Mouse (Mus musculus): ENCODE data around the gene Gm20388. TPM values are rescaled to one million over a fixed set of nuclear protein-coding genes. Genes with fewer than 3 reads are reported as not detected.

Gm20388 gene
- total and polyA plus RNA-seq, 2 experiments from 2014 or later = 51.3 TPM; not detected in 1

DNA sequence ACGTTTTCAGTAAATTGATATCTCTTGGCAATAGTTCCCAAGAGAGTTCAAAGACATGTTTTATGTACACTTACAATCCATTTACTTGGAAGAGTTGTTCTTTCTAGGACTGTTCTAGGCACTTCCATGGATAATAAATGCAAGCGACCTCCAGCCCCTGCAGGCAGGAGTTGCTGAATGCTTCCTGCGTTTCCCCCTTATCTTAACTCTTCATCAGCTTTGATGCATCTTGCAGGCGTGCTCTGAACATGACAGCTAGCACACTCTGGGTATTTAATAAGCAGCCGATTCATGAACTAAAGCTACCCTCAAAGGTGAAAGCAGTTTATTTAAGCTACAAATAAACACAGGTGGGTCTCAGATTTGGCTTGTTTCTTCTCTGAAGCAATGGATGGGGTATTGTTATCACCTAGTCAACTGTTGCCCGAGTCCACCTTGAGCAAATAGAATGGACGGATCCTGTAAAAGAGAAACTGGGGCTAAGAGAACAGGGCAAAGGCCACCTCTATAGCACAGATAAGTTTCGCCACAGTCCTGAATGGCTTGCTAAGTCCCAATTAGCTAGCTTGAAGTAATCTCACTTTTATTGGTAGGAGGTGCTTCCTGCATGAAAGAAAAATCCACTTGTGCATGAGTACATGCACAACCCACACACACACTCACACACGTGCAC lies 818.0 kb downstream of the Gm20388 start:
- no peak for ATAC-seq
- H3K4me1 ChIP-seq (ENCODE audit: insufficient read depth) = no peaks in the 10 kb centered on the region
- 77% methylated on average over 9 of the region's 9 CpGs for WGBS

DNA sequence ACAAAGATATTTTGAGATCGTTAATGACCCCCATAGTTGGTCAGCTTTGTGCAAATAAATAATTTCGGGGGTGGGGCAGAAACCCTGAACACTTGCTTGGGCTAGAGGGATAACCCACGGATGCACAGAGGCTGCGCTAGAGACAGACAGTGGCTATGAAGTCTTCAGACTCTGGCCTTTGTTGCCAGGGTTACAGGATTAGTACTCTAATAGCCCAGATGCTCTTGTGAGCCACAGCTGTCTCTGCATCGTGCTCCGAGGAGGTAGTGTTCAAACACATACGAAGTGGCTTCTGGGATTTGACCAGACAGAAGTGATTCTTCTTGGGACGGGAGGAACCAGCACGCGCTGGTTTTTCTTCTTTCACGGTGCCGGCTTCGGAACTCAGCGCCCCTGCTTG lies 820.9 kb downstream of the Gm20388 start:
- 30% methylated on average over 14 of the region's 14 CpGs for WGBS
- no peak for TF ChIP-seq CTCF (IDR thresholded peaks at IDR 0.05; ENCODE audit: low read depth)

More for the DNA sequence above, 818.0 kb downstream of the Gm20388 start:
- TF ChIP-seq CTCF (IDR thresholded peaks at IDR 0.05; ENCODE audit: low read depth) = no peak
- Histone ChIP-seq H3K9ac (no peak overlapping the region), H3K9me3 (ENCODE audit: low read length) (no peaks in the 10 kb centered on the region), H3K4me2 (ENCODE audit: low read depth) (no peak overlapping the region), H3K4me3 (ENCODE audit: low read depth, low read length) (no peak overlapping the region), H3K27ac (ENCODE audit: low read depth, low read length) (no peak overlapping the region), H3K27me3 (ENCODE audit: insufficient read depth, low read length) (no peaks in the 10 kb centered on the region; the same call in 1 of the 2 replicates), H3K36me3 (ENCODE audit: insufficient read depth) (no peaks in the 10 kb centered on the region)
- no peak for DNase-seq

DNA sequence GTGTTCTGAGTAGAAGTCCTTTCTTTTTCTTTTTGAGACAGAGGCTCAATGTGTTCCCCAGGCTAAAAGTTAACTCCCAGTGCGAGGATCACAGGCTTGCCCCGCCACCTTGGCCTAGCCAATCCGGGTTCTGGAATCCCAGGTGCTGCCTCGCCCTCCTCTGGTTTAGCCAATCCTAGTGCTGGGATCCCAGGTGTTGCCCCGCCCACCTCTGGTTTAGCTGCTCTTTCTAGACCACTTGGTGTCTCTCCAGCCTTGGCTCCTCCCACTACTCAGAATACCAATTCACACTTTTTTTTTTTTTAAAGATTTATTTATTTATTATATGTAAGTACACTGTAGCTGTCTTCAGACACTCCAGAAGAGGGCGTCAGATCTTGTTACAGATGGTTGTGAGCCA lies 821.4 kb downstream of the Gm20388 start:
- Histone ChIP-seq H3K9ac (no peak overlapping the region), H3K4me2 (ENCODE audit: low read depth) (no peak overlapping the region), H3K4me1 (ENCODE audit: insufficient read depth) (0 out of 2 replicates have a peak, but pooled peaks cover 5% of the 10 kb centered on the region), H3K27ac (ENCODE audit: low read depth, low read length) (no peak overlapping the region), H3K36me3 (ENCODE audit: insufficient read depth) (no peaks in the 10 kb centered on the region), H3K4me3 (ENCODE audit: low read depth, low read length) (no peak overlapping the region), H3K9me3 (ENCODE audit: low read length) (no peaks in the 10 kb centered on the region), H3K27me3 (ENCODE audit: insufficient read depth, low read length) (peaks cover 10% of the 10 kb centered on the region)
- TF ChIP-seq CTCF (IDR thresholded peaks at IDR 0.05; ENCODE audit: low read depth) = no peak
- no peak for DNase-seq
- WGBS = 54% methylated on average over 5 of the region's 6 CpGs
- no peak for ATAC-seq

More for the DNA sequence above, 820.9 kb downstream of the Gm20388 start:
- Histone ChIP-seq H3K27ac (ENCODE audit: low read depth, low read length) (no peak overlapping the region), H3K4me3 (ENCODE audit: low read depth, low read length) (no peak overlapping the region), H3K4me1 (ENCODE audit: insufficient read depth) (0 out of 2 replicates have a peak, but pooled peaks cover 5% of the 10 kb centered on the region), H3K36me3 (ENCODE audit: insufficient read depth) (no peaks in the 10 kb centered on the region), H3K9me3 (ENCODE audit: low read length) (no peaks in the 10 kb centered on the region), H3K27me3 (ENCODE audit: insufficient read depth, low read length) (peaks cover 10% of the 10 kb centered on the region), H3K4me2 (ENCODE audit: low read depth) (no peak overlapping the region), H3K9ac (no peak overlapping the region)
- ATAC-seq = no peak
- no peak for DNase-seq

DNA sequence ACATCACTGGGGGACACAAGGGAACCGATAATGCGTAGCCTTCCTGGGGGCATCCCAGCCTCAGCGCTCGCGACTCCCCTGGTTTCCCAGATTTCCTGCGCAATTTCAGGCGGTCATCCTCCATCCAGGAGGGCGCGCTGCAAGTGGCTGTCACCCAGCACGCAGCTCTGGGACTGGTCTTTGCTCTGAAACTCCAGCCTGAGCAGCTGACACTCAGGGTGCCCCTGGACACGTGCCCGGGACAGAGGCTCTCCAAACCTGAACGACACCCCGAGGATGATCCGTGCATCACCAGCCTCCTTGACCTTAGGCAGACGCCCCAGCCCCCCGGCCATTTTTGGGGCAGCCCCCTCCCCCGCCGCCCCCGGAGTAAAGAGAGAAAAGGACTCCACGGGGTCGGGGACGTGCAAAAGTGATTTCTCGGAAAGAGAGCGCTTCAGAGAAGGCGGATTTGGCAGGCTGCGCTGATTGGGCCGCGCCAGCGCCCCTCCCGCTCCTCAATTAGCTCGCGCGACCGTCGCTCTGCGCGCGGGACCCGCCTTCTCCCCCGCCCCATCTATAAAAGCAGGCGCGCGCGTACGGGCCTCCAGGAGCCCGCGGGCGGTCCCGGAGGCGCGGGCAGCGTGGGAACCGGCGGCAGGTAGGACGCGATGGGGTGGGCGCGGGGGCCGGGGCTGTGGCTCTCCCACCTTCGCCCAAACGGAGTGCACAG lies 825.3 kb downstream of the Gm20388 start, which contains the start of gene Irf8:
Gene Irf8 (plus strand): TSS at position 589 of the 712 bp plus-strand sequence.
- WGBS = under 1% methylated on average over 61 of the region's 62 CpGs
- 0 out of 2 replicates have a peak, but pooled peaks cover 5% of the 10 kb centered on the region for H3K4me1 ChIP-seq (ENCODE audit: insufficient read depth)
- H3K9ac ChIP-seq = peak within 1 kb of the TSS; percentile 41
- no peaks in the 10 kb centered on the region for H3K9me3 ChIP-seq (ENCODE audit: low read length)
- H3K27ac ChIP-seq (ENCODE audit: low read depth, low read length) = no peak within 1 kb of the TSS
- H3K36me3 ChIP-seq (ENCODE audit: insufficient read depth) = no peaks in the 10 kb centered on the region
- H3K4me3 ChIP-seq (ENCODE audit: low read depth, low read length) = peak within 1 kb of the TSS; percentile 52
- peak within 1 kb of the TSS; percentile 97 for H3K4me2 ChIP-seq (ENCODE audit: low read depth)
- TF ChIP-seq CTCF (IDR thresholded peaks at IDR 0.05; ENCODE audit: low read depth) = peak; percentile 42
- ATAC-seq (peak; percentile 97), DNase-seq (peak; percentile 93)
- H3K27me3 ChIP-seq (ENCODE audit: insufficient read depth, low read length) = peaks cover 10% of the 10 kb centered on the region

DNA sequence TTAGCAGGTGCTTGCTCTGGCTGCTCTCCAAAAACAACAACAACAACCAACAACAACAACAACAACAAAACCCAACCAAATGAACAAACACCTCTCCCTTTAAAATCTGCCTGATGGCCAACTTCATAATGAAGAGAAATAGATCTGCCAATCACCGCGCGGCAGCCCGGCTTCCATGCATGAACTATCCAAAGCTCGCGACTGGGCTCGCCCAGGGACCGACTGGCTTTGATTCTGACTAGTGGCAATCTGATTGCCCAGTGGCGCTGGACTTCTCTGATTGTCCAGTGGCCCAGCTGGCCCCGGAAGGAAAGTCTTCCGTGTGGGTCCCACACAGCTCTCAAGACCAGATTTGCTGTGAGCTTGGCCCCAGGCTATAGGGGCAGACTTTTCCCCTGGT lies 825.8 kb downstream of the Gm20388 start:
- Histone ChIP-seq H3K36me3 (ENCODE audit: insufficient read depth) (no peaks in the 10 kb centered on the region), H3K4me2 (ENCODE audit: low read depth) (peak overlapping the region; percentile 97), H3K4me1 (ENCODE audit: insufficient read depth) (0 out of 2 replicates have a peak, but pooled peaks cover 5% of the 10 kb centered on the region), H3K27ac (ENCODE audit: low read depth, low read length) (no peak overlapping the region), H3K9ac (peak overlapping the region; percentile 41), H3K27me3 (ENCODE audit: insufficient read depth, low read length) (peaks cover 10% of the 10 kb centered on the region), H3K9me3 (ENCODE audit: low read length) (no peaks in the 10 kb centered on the region), H3K4me3 (ENCODE audit: low read depth, low read length) (peak overlapping the region; percentile 52)
- DNase-seq (no peak), ATAC-seq (peak; percentile 53)
- TF ChIP-seq CTCF (IDR thresholded peaks at IDR 0.05; ENCODE audit: low read depth) = no peak
- WGBS = under 1% methylated on average over 11 of the region's 11 CpGs

DNA sequence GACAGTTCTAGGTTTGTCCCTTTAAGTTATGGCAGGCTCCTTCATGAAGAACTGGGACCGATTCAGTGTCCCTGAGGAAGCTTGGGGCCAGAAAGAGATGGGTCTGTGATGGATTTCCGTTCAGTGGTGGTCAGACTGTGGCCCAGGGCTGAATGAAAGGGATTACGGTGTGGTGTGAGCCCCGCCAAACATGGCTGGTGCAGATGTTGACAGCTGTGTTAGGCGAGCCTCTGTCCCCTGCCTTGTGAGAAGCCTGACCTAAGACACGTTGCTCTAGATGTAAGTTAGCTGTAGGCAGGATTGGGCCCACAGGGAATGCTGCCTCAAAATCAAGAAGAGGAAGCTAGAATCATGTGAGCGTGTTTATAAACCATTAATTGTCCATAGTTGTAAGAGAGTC lies 826.5 kb downstream of the Gm20388 start:
- DNase-seq = no peak
- no peaks in the 10 kb centered on the region for H3K36me3 ChIP-seq (ENCODE audit: insufficient read depth)
- H3K4me1 ChIP-seq (ENCODE audit: insufficient read depth) = 0 out of 2 replicates have a peak, but pooled peaks cover 5% of the 10 kb centered on the region
- no peak overlapping the region for H3K9ac ChIP-seq
- H3K4me2 ChIP-seq (ENCODE audit: low read depth) = no peak overlapping the region
- H3K27ac ChIP-seq (ENCODE audit: low read depth, low read length) = no peak overlapping the region
- peaks cover 10% of the 10 kb centered on the region for H3K27me3 ChIP-seq (ENCODE audit: insufficient read depth, low read length)
- no peak for TF ChIP-seq CTCF (IDR thresholded peaks at IDR 0.05; ENCODE audit: low read depth)
- H3K9me3 ChIP-seq (ENCODE audit: low read length) = no peaks in the 10 kb centered on the region
- WGBS = 65% methylated on average over 7 of the region's 7 CpGs
- no peak for ATAC-seq
- H3K4me3 ChIP-seq (ENCODE audit: low read depth, low read length) = no peak overlapping the region

DNA sequence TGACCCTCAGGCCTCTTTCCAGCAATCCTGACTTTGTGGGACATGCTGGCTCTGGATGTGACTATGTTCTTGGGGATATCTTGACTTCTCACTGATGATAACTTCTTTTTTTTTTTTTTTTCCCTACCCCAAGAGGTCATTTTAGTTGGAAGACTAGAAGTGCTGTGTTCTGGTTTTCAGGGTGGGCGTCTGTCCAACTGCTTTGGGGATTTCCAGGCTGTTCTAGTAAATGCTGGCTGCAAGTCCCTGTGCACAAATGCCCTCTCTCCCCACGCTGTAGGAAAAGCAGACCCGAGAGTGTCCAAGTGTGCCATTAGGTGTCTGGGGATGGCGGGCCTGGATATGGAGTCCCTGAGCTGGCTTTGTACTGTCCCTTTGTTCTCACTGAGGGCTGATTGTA lies 828.1 kb downstream of the Gm20388 start:
- Histone ChIP-seq H3K36me3 (ENCODE audit: insufficient read depth) (no peaks in the 10 kb centered on the region), H3K4me1 (ENCODE audit: insufficient read depth) (0 out of 2 replicates have a peak, but pooled peaks cover 5% of the 10 kb centered on the region), H3K27me3 (ENCODE audit: insufficient read depth, low read length) (peaks cover 10% of the 10 kb centered on the region; the same call in 1 of the 2 replicates), H3K27ac (ENCODE audit: low read depth, low read length) (no peak overlapping the region), H3K9me3 (ENCODE audit: low read length) (no peaks in the 10 kb centered on the region), H3K4me3 (ENCODE audit: low read depth, low read length) (no peak overlapping the region), H3K4me2 (ENCODE audit: low read depth) (no peak overlapping the region), H3K9ac (no peak overlapping the region)
- DNase-seq (no peak), ATAC-seq (no peak)
- 57% methylated on average over 4 of the region's 4 CpGs for WGBS
- no peak for TF ChIP-seq CTCF (IDR thresholded peaks at IDR 0.05; ENCODE audit: low read depth)

All from forebrain, postnatal 0 days (tissue).